Mouse (Mus musculus): ENCODE data around the gene Kcnk1. TPM values are rescaled to one million over a fixed set of nuclear protein-coding genes. Genes with fewer than 3 reads are reported as not detected.
A peak's percentile ranks its signal among the peaks of the same experiment; 100 is the strongest.

The Kcnk1 gene
- polyA plus RNA-seq, 1 experiment from 2014 or later = 58.1 TPM

GRCm38 (mm10) chr8:125971336-125971735, 23.6 kb upstream of the Kcnk1 start:
- 33% methylated on average over 3 of the region's 3 CpGs for WGBS
- no peak for ATAC-seq (ENCODE audit: insufficient read depth, low FRiP score, low read depth)
- Histone ChIP-seq H3K9ac (no peak overlapping the region), H3K4me1 (no peaks in the 10 kb centered on the region), H3K27me3 (replicated peaks) (no peaks in the 10 kb centered on the region), H3K4me2 (no peak overlapping the region), H3K27ac (no peak overlapping the region), H3K36me3 (no peaks in the 10 kb centered on the region), H3K9me3 (no peaks in the 10 kb centered on the region), H3K4me3 (replicated peaks) (no peak overlapping the region)

DNA sequence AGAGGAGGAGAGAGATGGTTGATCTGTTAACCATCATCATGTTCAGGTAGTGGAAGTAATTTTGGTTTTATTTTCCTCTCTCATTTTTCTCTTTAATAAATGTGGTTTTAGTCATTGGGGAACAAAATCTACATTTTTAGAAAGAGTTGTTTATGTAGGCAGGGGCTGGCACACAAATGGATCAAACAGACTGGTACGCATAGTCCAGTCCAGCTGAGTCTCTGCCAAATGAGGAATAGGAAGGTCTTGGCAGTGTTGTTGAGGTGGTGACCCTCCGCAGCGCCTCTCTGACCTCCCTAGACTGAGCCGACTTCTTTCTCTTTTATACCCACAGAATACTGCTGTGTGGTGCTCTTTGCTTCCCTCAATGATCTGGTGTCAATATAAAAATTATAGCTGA, 19.0 kb upstream of the Kcnk1 start:
- H3K9ac ChIP-seq = no peak overlapping the region
- H3K4me3 ChIP-seq (replicated peaks) = no peak overlapping the region
- 77% methylated on average over 4 of the region's 4 CpGs for WGBS
- no peak overlapping the region for H3K4me2 ChIP-seq
- ATAC-seq (ENCODE audit: insufficient read depth, low FRiP score, low read depth) = no peak
- no peaks in the 10 kb centered on the region for H3K4me1 ChIP-seq
- no peaks in the 10 kb centered on the region for H3K27me3 ChIP-seq (replicated peaks)
- H3K36me3 ChIP-seq = no peaks in the 10 kb centered on the region
- H3K27ac ChIP-seq = no peak overlapping the region
- no peaks in the 10 kb centered on the region for H3K9me3 ChIP-seq

DNA sequence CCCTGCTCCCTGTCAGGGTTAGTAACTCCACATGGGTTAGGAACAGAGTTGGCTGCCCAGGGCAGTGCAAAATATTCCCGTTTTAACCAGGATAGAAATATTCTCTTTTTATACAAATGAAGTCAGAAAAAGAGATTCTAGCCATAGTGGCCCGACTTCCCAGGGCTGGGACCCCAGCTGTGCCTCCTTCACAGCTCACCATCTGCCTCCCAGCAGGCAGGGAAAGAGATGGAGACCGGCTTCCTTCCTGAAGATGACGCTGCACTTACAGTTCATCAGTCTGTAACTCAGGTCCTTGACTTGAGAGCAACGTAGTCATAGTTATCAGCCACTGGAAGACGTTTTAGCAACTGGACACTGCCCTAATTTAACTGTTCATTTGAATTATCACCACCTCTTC, 14.1 kb upstream of the Kcnk1 start:
- Histone ChIP-seq H3K4me1 (no peaks in the 10 kb centered on the region), H3K27me3 (replicated peaks) (no peaks in the 10 kb centered on the region), H3K9ac (no peak overlapping the region), H3K27ac (no peak overlapping the region), H3K9me3 (no peaks in the 10 kb centered on the region), H3K4me3 (replicated peaks) (no peak overlapping the region), H3K4me2 (no peak overlapping the region), H3K36me3 (no peaks in the 10 kb centered on the region)
- no peak for ATAC-seq (ENCODE audit: insufficient read depth, low FRiP score, low read depth)
- WGBS = 23% methylated on average over 6 of the region's 6 CpGs

DNA sequence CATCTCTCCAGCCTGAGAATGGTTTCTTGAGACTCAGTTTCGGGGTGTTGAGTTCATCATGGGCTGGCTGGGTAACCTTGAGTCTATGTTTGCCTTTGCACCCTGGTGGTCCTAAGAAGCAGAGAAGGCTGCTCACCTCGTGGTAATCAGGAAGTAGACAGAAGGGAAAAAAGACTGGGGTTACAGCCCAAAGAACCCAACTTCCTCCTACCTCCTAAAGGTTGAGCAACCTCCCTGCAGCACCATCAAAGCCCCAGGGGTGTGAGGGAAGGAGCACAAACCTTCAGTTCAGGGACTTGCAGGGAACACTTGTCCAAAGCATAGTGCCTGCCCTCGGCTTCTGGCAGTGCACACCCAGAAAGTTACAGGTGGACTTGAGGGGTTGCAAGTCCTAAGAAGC, 11.5 kb upstream of the Kcnk1 start:
- no peak for ATAC-seq (ENCODE audit: insufficient read depth, low FRiP score, low read depth)
- Histone ChIP-seq H3K4me3 (replicated peaks) (no peak overlapping the region), H3K4me1 (no peaks in the 10 kb centered on the region), H3K27me3 (replicated peaks) (no peaks in the 10 kb centered on the region), H3K36me3 (no peaks in the 10 kb centered on the region), H3K4me2 (no peak overlapping the region), H3K9ac (no peak overlapping the region), H3K9me3 (no peaks in the 10 kb centered on the region), H3K27ac (no peak overlapping the region)
- WGBS = 64% methylated on average over 3 of the region's 3 CpGs

DNA sequence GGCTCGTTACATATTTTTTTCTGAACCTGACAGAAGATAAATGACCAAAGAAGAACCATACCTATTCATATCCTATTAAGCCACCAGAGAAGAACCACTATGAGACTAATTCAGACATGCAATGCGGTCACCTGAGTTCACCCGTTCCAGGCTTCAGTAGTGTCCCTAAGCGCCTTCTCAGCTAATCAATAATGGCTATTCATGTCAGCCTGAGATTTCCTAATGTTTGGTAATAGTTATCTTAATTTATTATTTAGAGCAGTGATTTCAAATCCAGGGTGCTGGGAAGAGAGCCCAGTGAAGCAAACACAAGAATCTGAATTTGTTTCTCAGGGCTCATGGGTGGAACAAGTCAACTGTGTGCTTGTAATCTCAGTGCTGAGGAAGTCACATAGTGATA, 10.8 kb upstream of the Kcnk1 start:
- WGBS = 76% methylated on average over 4 of the region's 4 CpGs
- Histone ChIP-seq H3K4me3 (replicated peaks) (no peak overlapping the region), H3K36me3 (no peaks in the 10 kb centered on the region), H3K27me3 (replicated peaks) (no peaks in the 10 kb centered on the region), H3K27ac (no peak overlapping the region), H3K4me2 (no peak overlapping the region), H3K4me1 (no peaks in the 10 kb centered on the region), H3K9ac (no peak overlapping the region), H3K9me3 (no peaks in the 10 kb centered on the region)
- ATAC-seq (ENCODE audit: insufficient read depth, low FRiP score, low read depth) = no peak

GRCm38 (mm10) chr8:125985364-125985763, 9.6 kb upstream of the Kcnk1 start:
- 92% methylated on average over 2 of the region's 2 CpGs for WGBS
- Histone ChIP-seq H3K9ac (no peak overlapping the region), H3K4me1 (no peaks in the 10 kb centered on the region), H3K36me3 (no peaks in the 10 kb centered on the region), H3K27me3 (replicated peaks) (no peaks in the 10 kb centered on the region), H3K27ac (no peak overlapping the region), H3K9me3 (no peaks in the 10 kb centered on the region), H3K4me2 (no peak overlapping the region), H3K4me3 (replicated peaks) (no peak overlapping the region)
- ATAC-seq (ENCODE audit: insufficient read depth, low FRiP score, low read depth) = no peak

DNA sequence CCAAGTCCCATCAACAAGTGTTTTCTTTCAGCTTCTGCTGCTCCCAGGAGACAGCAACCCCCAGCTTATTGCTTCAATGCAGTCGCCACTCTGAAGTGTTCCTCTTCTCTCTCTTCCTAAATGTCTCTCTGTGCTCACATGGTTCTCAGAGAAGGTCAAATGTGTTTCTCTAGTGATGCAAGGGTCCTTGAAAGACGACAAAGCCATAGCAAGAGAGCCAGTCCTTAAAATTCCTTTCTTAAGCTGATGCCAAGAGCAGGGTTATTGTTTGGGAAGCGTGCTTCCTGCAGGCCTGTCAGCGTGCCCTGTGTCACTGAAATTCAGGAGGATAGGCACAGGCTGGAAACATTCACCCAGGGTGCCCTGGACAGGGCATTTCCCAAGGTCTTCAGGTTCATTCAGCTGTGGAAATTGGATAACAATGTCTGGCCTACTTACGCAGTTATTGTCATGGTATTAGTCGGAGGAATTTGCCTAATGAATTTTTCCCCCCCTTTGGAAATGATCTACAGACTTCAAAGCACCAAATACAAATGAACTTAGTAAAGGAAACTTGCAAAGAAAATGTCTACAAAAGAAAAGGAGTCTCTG, 7.9 kb upstream of the Kcnk1 start:
- Histone ChIP-seq H3K9ac (no peak overlapping the region), H3K9me3 (no peaks in the 10 kb centered on the region), H3K36me3 (no peaks in the 10 kb centered on the region), H3K4me3 (replicated peaks) (no peak overlapping the region), H3K27me3 (replicated peaks) (no peaks in the 10 kb centered on the region), H3K4me1 (no peaks in the 10 kb centered on the region), H3K27ac (no peak overlapping the region), H3K4me2 (no peak overlapping the region)
- WGBS = 55% methylated on average over 6 of the region's 6 CpGs
- ATAC-seq (ENCODE audit: insufficient read depth, low FRiP score, low read depth) = no peak

DNA sequence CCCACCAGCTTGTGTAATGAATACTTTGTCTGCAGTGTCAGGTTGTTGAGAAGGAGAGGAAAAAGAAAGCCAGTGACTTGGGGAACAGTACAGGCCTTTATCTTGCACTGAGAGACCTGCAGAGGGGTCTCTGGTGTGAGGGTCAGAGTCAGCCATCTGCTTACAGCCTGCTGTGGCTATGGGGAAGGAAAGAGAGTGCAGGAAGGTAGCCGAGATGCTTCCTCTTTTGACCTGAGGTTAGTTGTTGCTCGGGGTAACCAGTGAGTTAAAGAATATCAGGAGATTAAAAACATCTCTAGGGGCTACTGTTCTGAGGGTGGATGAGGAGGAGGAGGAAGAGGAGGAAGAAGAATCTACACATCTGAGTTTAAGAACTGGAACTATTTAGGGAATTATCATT, 7.0 kb upstream of the Kcnk1 start:
- Histone ChIP-seq H3K9me3 (no peaks in the 10 kb centered on the region), H3K36me3 (no peaks in the 10 kb centered on the region), H3K4me2 (no peak overlapping the region), H3K27me3 (replicated peaks) (no peaks in the 10 kb centered on the region), H3K27ac (no peak overlapping the region), H3K9ac (no peak overlapping the region), H3K4me1 (no peaks in the 10 kb centered on the region), H3K4me3 (replicated peaks) (no peak overlapping the region)
- 45% methylated on average over 2 of the region's 2 CpGs for WGBS
- ATAC-seq (ENCODE audit: insufficient read depth, low FRiP score, low read depth) = no peak

- no peak overlapping the region for H3K27ac ChIP-seq
- peaks cover 11% of the 10 kb centered on the region for H3K27me3 ChIP-seq (replicated peaks)
- H3K9ac ChIP-seq = no peak overlapping the region
- peaks cover 13% of the 10 kb centered on the region for H3K4me1 ChIP-seq
- ATAC-seq (ENCODE audit: insufficient read depth, low FRiP score, low read depth) = no peak
- H3K36me3 ChIP-seq = no peaks in the 10 kb centered on the region
- 44% methylated on average over 9 of the region's 9 CpGs for WGBS
- H3K4me3 ChIP-seq (replicated peaks) = no peak overlapping the region
- H3K9me3 ChIP-seq = no peaks in the 10 kb centered on the region
- no peak overlapping the region for H3K4me2 ChIP-seq
Measured at GRCm38 (mm10) chr8:125993636-125994035, 1.3 kb upstream of the Kcnk1 start.

- Histone ChIP-seq H3K36me3 (no peaks in the 10 kb centered on the region), H3K27me3 (replicated peaks) (peaks cover 11% of the 10 kb centered on the region), H3K9me3 (no peaks in the 10 kb centered on the region), H3K4me2 (peak overlapping the region; percentile 82), H3K27ac (peak overlapping the region; percentile 87), H3K4me1 (peaks cover 22% of the 10 kb centered on the region), H3K4me3 (replicated peaks) (peak overlapping the region; percentile 64), H3K9ac (peak overlapping the region; percentile 13)
- no peak for ATAC-seq (ENCODE audit: insufficient read depth, low FRiP score, low read depth)
- 20% methylated on average over 14 of the region's 14 CpGs for WGBS
Measured at GRCm38 (mm10) chr8:125996031-125996839, 1.3 kb downstream of the Kcnk1 start.

DNA sequence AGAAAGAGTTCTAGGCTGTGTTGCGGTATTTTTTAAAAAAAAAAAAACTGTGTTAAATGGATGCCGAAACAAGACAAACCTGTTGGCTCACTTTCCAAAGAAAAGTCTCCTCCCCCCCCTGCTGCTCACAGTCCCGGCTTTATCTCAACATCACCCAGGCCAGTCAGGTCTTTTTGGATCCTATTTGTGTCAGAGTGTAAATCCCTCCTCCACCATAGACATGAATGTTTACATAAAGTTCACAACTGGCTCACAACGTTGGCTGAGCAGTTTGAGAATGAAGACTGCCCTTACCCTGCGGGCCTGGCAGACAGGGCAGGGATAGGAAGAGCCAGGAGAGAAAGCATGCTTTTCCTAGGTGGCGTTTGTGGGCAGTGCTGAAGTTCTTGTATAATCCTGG, 2.0 kb downstream of the Kcnk1 start:
- Histone ChIP-seq H3K4me3 (replicated peaks) (peak overlapping the region; percentile 64), H3K9me3 (no peaks in the 10 kb centered on the region), H3K27me3 (replicated peaks) (peaks cover 11% of the 10 kb centered on the region), H3K4me2 (peak overlapping the region; percentile 82), H3K36me3 (no peaks in the 10 kb centered on the region), H3K27ac (peak overlapping the region; percentile 87), H3K4me1 (peaks cover 22% of the 10 kb centered on the region), H3K9ac (no peak overlapping the region)
- peak; percentile 41; the same call in 1 of the 2 replicates for ATAC-seq (ENCODE audit: insufficient read depth, low FRiP score, low read depth)
- 18% methylated on average over 6 of the region's 6 CpGs for WGBS

GRCm38 (mm10) chr8:125997550-125997949, 2.6 kb downstream of the Kcnk1 start:
- H3K4me1 ChIP-seq = peaks cover 22% of the 10 kb centered on the region
- peak overlapping the region; percentile 82 for H3K4me2 ChIP-seq
- H3K27me3 ChIP-seq (replicated peaks) = peaks cover 11% of the 10 kb centered on the region
- no peaks in the 10 kb centered on the region for H3K9me3 ChIP-seq
- peak overlapping the region; percentile 87; the same call in 1 of the 2 replicates for H3K27ac ChIP-seq
- peak overlapping the region; percentile 64 for H3K4me3 ChIP-seq (replicated peaks)
- 45% methylated on average over 5 of the region's 5 CpGs for WGBS
- H3K9ac ChIP-seq = no peak overlapping the region
- ATAC-seq (ENCODE audit: insufficient read depth, low FRiP score, low read depth) = no peak
- H3K36me3 ChIP-seq = no peaks in the 10 kb centered on the region

Measured in stomach, embryonic 15.5 days (tissue).